13 mouse cellular contexts compared by ENCODE assay signal in the genomic region with DNA sequence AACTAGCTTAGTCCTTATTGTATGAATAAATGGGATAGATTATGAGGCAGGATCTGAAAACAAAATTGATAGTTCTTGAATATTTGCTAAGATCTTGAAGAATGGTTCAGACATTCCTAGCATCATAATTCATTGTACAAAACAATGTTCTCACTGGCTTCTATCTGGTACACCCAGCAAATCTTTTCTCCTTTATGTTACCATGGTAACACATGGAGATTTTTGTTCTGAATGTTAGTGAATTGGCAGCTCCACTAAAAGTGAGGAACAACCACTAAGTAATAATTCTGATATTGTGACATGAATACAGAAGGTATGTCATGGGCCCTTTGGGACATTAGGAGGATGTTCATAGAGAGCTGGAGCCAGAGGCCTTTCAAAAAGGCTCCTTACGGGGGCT.
"Had no signal": no experiment of that assay in that cellular context is flagged by ENCODE, and none has a peak within 500 bp of the region (broad histone marks: within the 10 kb centered on the region; RNA-seq: fewer than 3 reads in every experiment).

No protein-coding gene starts in this region.

- H3K36me3 ChIP-seq: limb, embryonic 13.5 days; neural tube, embryonic 12.5 days had no signal

- DNase-seq: kidney, adult 9 months; kidney, postnatal 36 days; left cerebral cortex, postnatal 4 days; lung, adult 18-20 months; retina, postnatal 1 day; right cerebral cortex, postnatal 4 days; spleen, adult 18-20 months; thymus, adult 2 months; thymus, postnatal 25 days had no signal

- H3K4me2 ChIP-seq: limb, embryonic 13.5 days; neural tube, embryonic 12.5 days had no signal

- H3K4me3 ChIP-seq: limb, embryonic 13.5 days; neural tube, embryonic 12.5 days had no signal

- H3K27ac ChIP-seq: kidney, postnatal 0 days; limb, embryonic 13.5 days; liver, embryonic 14.5 days; neural tube, embryonic 12.5 days had no signal

- H3K9me3 ChIP-seq: limb, embryonic 13.5 days; neural tube, embryonic 12.5 days had no signal

- H3K4me1 ChIP-seq: limb, embryonic 13.5 days; neural tube, embryonic 12.5 days had no signal

- H3K27me3 ChIP-seq: limb, embryonic 13.5 days; neural tube, embryonic 12.5 days had no signal

- H3K9ac ChIP-seq: limb, embryonic 13.5 days; liver, embryonic 14.5 days; neural tube, embryonic 12.5 days had no signal
